Mouse (Mus musculus) ES-Bruce4 (cell line): ENCODE data around the gene Rchy1.

Source experiments
- CTCF ChIP-seq: IDR thresholded peaks from one replicate; pipeline ENCODE4 v1.8.1; 2011; ENCODE audit warnings: low read depth, low read length
- EP300 ChIP-seq: IDR thresholded peaks from 2 replicates; pipeline ENCODE4 v1.6.1; 2011; ENCODE audit warnings: low read depth, low read length; ENCODE audit not compliant: insufficient read depth
- POLR2A ChIP-seq: IDR thresholded peaks from one replicate; pipeline ENCODE4 v1.8.1; 2011; ENCODE audit warnings: low read length; ENCODE audit not compliant: insufficient read depth

GRCm38 (mm10) chr5:92000770-92001169 is 37.9 kb upstream of the Rchy1 start:
- TF ChIP-seq POLR2A (no peak), CTCF (no peak), EP300 (no peak)
